13 mouse cellular contexts compared by ENCODE assay signal in genomic region chr1:36172941-36173340, GRCm38 (mm10).
A peak's percentile ranks its signal among the peaks of the same experiment; 100 is the strongest.
DNase-seq lines count a peak whose midpoint lies in the region; ATAC-seq lines count a peak whose summit lies in the region.
"Had no signal": no experiment of that assay in that cellular context is flagged by ENCODE, and none has a peak within 500 bp of the region (broad histone marks: within the 10 kb centered on the region; RNA-seq: fewer than 3 reads in every experiment).

No protein-coding gene starts in this region.

- peak; percentile 45 for DNase-seq in brain, adult 2 months (ENCODE audit: low read depth, low spot score)
- DNase-seq in layer of hippocampus, adult 9-11 months, result peak; percentile 45
- no peak for DNase-seq in adrenal gland, adult 8-10 months
- no peak for DNase-seq in testis, postnatal 10 days (ENCODE audit: low spot score)
- DNase-seq: adrenal gland, postnatal 10 days; cerebellum, adult 11-12 months; cerebellum, adult 9-10 months; cerebellum, postnatal 36 days; gastrocnemius, postnatal 25 days had no signal

- peak; percentile 66 for ATAC-seq in granulocyte monocyte progenitor cell, adult 5-6 weeks (replicated peaks; ENCODE audit: poor library complexity, severe bottlenecking)
- ATAC-seq in megakaryocyte progenitor cell, adult 5-6 weeks (replicated peaks; ENCODE audit: poor library complexity), result 0 out of 2 replicates have a peak, but pooled peaks have one; percentile 31
- no peak for ATAC-seq in erythroid progenitor cell, adult 5-6 weeks (replicated peaks; ENCODE audit: low FRiP score, poor library complexity, severe bottlenecking)
- ATAC-seq: hindbrain, postnatal 0 days had no signal

Comparison
In these comparisons a context has a peak if more than half of its experiments do, and no peak if none do; other contexts are left out.
1. DNase-seq: peak in brain, adult 2 months (single experiment) and layer of hippocampus, adult 9-11 months (single experiment); none in adrenal gland, adult 8-10 months (single experiment) and testis, postnatal 10 days (single experiment).